Mouse (Mus musculus) neutrophil, adult 5-6 weeks (primary cell): ENCODE data around the gene Gpr180. TPM values are rescaled to one million over a fixed set of nuclear protein-coding genes. Genes with fewer than 3 reads are reported as not detected.
"Not testable (repeated sequence)": the region's sequence is repeated elsewhere in the genome, so short reads cannot be mapped to it uniquely, and the experiment has no call there.

Experiments
- ATAC-seq: fragments of 151-379, 151-347 bp; 2 replicates; pipeline ENCODE4 v1.8.0; 2017; ENCODE audit warnings: mild to moderate bottlenecking, moderate TSS enrichment; ENCODE audit not compliant: insufficient number of reproducible peaks, poor library complexity, low FRiP score, severe bottlenecking; ENCODE audit errors: extremely low read depth
- total RNA-seq: library from RNA; stranded (forward); fragments of 200-1000 nt; gene quantifications from 2 replicates; pipeline ENCODE4 v1.2.3, GENCODE M21; 2017

The Gpr180 gene
- total RNA-seq, 1 experiment from 2014 or later, result 6.2 TPM

DNA sequence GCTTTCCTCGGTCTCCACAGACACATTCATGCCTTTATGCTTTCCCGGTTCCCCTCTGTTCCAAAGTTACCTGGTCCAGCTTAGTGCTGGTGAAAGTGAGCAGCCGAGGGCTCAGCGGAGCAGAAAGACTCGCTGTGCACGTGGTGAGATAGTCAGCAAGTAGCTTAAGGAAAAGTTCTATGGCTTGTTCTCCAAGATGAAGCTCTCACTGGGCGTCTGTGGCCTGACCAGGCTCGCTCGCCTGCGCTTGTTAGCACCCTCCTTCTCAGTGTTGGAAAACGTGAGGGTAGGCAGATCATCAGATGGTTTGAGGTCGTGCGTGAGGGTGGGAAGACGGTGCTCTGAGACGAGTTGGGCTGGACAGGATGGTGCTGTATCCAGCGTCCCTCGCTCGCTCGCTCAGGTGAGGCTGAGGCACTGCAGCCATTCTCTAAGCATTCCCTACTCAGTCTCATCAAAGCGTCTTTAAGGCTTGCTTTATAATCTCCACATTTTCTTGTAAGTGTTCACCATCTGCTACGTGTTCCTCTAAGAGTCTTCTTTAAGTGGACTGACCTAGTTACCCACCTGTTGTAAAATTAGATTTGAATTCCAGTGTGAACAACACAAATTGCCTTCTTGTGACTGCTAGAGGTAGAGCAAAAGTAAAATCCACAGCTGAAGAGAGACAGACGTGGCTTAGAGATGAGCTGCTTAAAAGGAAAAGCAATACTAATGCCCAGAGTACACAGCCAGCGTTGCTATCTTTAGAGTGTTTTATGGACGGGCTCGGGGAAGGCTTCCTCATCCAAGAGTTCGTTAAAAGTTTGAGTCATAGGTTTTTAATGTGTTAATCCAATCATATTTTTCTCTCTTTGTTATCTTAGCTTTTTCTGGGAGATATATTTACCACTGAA lies 13.9 kb downstream of the Gpr180 start:
- ATAC-seq, result no peak

DNA sequence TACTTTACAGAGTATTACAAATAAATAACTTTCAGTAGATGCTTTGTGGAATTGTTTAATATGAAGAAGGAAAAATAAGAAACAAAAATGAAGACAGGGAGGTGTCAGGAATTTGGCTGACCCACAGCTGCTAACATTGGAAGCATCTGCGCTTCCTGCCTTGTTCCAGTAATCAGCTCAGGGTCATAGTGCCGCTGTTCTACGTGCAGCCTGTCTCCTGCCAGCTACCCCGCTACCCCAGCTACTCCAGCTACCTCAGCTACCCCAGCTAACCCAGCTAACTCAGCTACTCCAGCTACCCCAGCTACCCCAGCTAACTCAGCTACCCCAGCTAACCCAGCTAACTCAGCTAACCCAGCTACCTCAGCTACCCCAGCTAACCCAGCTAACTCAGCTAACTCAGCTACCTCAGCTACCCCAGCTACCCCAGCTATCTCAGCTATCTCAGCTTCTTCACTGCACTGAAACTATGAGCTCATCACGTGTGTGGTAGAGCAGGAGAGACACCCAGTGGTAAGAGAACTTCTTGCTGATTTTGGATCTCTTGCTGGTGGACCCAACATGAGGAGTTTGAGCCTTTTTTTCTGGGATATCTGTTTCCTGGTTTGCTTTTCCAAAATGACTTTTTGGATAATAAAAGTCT lies 14.8 kb downstream of the Gpr180 start:
- no peak for ATAC-seq

- no peak for ATAC-seq
These were observed 15.3 kb downstream of the Gpr180 start for GRCm38 (mm10) chr14:118152294-118152651.

DNA sequence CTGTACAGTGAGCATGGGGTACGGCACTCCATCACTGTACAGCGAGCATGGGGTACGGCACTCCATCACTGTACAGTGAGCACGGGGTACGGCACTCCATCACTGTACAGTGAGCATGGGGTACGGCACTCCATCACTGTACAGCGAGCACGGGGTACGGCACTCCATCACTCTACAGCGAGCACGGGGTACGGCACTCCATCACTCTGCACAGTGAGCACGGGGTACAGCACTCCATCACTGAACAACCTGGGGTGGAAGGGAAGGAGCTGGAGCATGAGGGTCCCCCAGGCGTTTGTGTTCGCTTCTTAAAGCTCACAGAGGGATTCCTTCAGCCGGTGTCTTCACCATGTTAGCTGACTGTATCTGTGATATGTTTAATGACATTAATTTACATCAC lies 19.1 kb downstream of the Gpr180 start:
- ATAC-seq, result not testable (repeated sequence)

- no peak for ATAC-seq
These were observed 19.8 kb downstream of the Gpr180 start for GRCm38 (mm10) chr14:118156740-118157139.

DNA sequence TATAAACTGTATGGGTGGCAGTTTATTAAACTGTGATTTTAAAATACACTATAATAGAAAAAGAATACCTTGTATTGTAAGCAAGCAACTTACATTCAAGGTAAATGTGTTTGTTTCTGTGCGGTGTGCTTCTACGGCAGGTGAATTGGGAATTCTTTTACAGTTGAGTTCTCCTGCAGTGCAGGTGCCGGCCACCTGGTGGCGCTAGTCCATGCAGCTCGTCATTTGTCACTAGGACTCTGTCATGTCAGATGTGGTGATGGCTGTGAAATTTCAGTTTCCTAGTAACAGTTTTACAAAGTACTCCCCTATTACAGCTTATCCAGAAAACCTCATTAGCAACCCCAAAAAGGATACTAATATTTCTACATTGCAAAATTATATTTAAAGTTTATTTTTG lies 20.2 kb downstream of the Gpr180 start:
- ATAC-seq, result peak; percentile 56; the same call in 1 of the 2 replicates

GRCm38 (mm10) chr14:118161751-118162150 lies 24.8 kb downstream of the Gpr180 start:
- ATAC-seq, result no peak

GRCm38 (mm10) chr14:118162640-118163039 lies 25.7 kb downstream of the Gpr180 start:
- ATAC-seq, result no peak

- ATAC-seq, result no peak
These were observed 31.8 kb downstream of the Gpr180 start for GRCm38 (mm10) chr14:118168776-118169175.

DNA sequence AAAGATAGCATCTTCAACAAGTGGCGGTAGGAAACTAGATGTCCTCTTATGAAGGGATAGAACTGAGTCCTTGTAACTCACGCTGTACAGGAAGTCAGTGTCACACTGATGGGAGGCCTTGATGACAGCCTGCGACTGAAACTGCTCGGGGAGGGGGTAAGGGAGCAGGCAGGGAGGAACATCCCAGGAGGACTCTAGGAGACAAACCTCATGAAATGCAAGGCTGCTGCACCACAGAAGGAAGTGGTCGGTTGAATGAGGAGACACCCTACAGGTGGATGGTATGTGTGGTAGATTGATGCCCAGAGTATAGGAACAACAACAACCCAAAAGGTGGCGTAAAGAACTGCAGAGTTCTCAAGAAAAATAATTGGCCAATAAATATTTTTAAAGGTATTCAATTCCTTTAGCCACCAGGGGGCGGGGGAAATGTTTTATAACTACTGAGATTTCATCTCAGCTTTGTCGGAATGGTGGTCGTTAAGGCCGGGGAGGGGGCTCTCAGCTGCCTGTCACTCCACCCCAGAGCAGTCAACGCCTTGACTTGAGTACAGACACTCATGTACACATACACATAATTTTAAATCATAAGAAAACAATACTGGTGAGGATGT lies 36.7 kb downstream of the Gpr180 start:
- ATAC-seq, result peak; percentile 33; the same call in 1 of the 2 replicates

GRCm38 (mm10) chr14:118175071-118175693 lies 38.2 kb downstream of the Gpr180 start:
- no peak for ATAC-seq

GRCm38 (mm10) chr14:118175694-118176085 lies 38.7 kb downstream of the Gpr180 start:
- no peak for ATAC-seq

DNA sequence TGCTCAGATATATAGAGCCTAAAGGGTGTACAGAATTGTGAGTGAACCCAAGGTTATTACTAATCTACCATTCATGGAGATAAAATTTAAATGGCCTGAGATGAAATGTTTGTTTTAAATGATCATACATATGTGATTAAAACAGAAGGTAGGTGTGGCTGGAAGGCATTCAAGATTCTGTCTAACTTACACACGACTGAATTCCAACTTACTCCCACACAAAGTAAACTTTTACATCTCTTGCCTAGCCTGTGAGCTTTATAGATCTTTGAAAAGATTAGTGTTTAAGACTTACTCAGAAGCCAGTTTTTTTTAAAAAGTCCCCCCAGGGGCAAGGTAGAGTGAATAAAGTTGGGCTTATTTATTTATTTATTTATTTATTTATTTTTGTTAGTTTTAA lies 42.3 kb downstream of the Gpr180 start:
- ATAC-seq, result no peak

- no peak for ATAC-seq
These were observed 42.7 kb downstream of the Gpr180 start for GRCm38 (mm10) chr14:118179701-118180100.

GRCm38 (mm10) chr14:118180117-118180557 lies 43.2 kb downstream of the Gpr180 start:
- ATAC-seq, result peak; percentile 48; the same call in 1 of the 2 replicates

GRCm38 (mm10) chr14:118180711-118181177 lies 43.8 kb downstream of the Gpr180 start:
- no peak for ATAC-seq

- ATAC-seq, result no peak
These were observed 54.5 kb downstream of the Gpr180 start for GRCm38 (mm10) chr14:118191442-118191841.

DNA sequence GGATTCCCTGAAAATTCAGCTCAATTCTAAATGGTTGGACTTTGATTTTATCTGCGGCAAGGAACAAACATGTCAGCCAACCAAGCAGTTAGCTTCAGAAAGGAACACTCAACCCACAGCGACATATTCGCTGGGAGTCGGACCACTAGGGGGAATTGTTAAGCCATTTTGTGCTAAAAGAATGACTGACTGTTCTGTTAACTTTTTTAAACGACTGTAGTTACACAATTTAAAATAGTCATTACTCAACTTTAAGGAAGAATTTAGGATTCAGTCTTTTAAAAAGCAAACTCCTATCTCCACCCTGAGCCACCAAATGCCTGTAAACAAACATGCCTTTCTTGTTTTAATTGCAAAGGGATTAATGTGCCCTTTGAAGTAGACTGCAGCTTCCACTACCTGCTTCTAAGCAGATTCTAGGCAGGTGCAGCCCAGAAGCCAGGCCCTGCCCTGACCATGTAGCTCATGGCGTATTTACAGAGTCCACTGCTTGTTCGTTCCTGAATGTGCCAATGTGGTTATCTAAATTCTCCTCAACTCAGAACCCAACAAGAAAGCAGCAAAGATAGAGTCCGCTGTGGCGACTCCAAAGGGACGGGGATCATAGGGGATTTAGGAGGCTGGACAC lies 56.2 kb downstream of the Gpr180 start:
- no peak for ATAC-seq

- ATAC-seq, result no peak
These were observed 56.7 kb downstream of the Gpr180 start for GRCm38 (mm10) chr14:118193663-118194062.
